Mouse (Mus musculus): ENCODE results near the gene Cdv3. TPM values are rescaled to one million over a fixed set of nuclear protein-coding genes. Genes with fewer than 3 reads are reported as not detected.
A peak's percentile ranks its signal among the peaks of the same experiment; 100 is the strongest.

Cdv3 gene
- polyA plus RNA-seq, 1 experiment, result 348 TPM

- Histone ChIP-seq H3K4me3 (ENCODE audit: low read depth, low read length) (no peak overlapping the region), H3K9me3 (replicated peaks; ENCODE audit: control insufficient read depth, insufficient read depth, low read length, poor library complexity, severe bottlenecking) (no peaks in the 10 kb centered on the region), H3K9ac (ENCODE audit: low read depth, poor library complexity, severe bottlenecking) (no peak overlapping the region), H3K27ac (ENCODE audit: insufficient read depth, low read length) (no peak overlapping the region), H3K36me3 (ENCODE audit: control insufficient read depth, insufficient read depth, low read length, poor library complexity, severe bottlenecking) (peaks cover 87% of the 10 kb centered on the region), H3K27me3 (ENCODE audit: control insufficient read depth, insufficient read depth, low read length, poor library complexity, severe bottlenecking) (no peaks in the 10 kb centered on the region), H3K4me1 (ENCODE audit: control insufficient read depth, insufficient read depth, low read length) (no peaks in the 10 kb centered on the region)
- no peak for TF ChIP-seq POLR2A (IDR thresholded peaks at IDR 0.05; ENCODE audit: insufficient read depth, low read length)
- TF ChIP-seq EP300 (IDR thresholded peaks at IDR 0.05; ENCODE audit: insufficient read depth, low read depth, low read length), result no peak
- no peak for TF ChIP-seq CTCF (IDR thresholded peaks at IDR 0.05; ENCODE audit: low read depth, low read length)
Observed at GRCm38 (mm10) chr9:103324678-103325077, 41.0 kb downstream of the Cdv3 start.

GRCm38 (mm10) chr9:103309832-103310231 is 55.8 kb downstream of the Cdv3 start:
- Histone ChIP-seq H3K4me1 (ENCODE audit: control insufficient read depth, insufficient read depth, low read length) (peaks cover 2% of the 10 kb centered on the region), H3K27ac (ENCODE audit: insufficient read depth, low read length) (no peak overlapping the region), H3K27me3 (ENCODE audit: control insufficient read depth, insufficient read depth, low read length, poor library complexity, severe bottlenecking) (no peaks in the 10 kb centered on the region), H3K36me3 (ENCODE audit: control insufficient read depth, insufficient read depth, low read length, poor library complexity, severe bottlenecking) (peaks cover 71% of the 10 kb centered on the region), H3K4me3 (ENCODE audit: low read depth, low read length) (no peak overlapping the region), H3K9me3 (replicated peaks; ENCODE audit: control insufficient read depth, insufficient read depth, low read length, poor library complexity, severe bottlenecking) (no peaks in the 10 kb centered on the region), H3K9ac (ENCODE audit: low read depth, poor library complexity, severe bottlenecking) (no peak overlapping the region)
- TF ChIP-seq POLR2A (IDR thresholded peaks at IDR 0.05; ENCODE audit: insufficient read depth, low read length) (no peak), EP300 (IDR thresholded peaks at IDR 0.05; ENCODE audit: insufficient read depth, low read depth, low read length) (no peak)

GRCm38 (mm10) chr9:103305332-103306041 is 60.2 kb downstream of the Cdv3 start:
- H3K9me3 ChIP-seq (replicated peaks; ENCODE audit: control insufficient read depth, insufficient read depth, low read length, poor library complexity, severe bottlenecking), result no peaks in the 10 kb centered on the region
- H3K27ac ChIP-seq (ENCODE audit: insufficient read depth, low read length), result peak overlapping the region; percentile 58
- H3K9ac ChIP-seq (ENCODE audit: low read depth, poor library complexity, severe bottlenecking), result peak overlapping the region; percentile 93
- peak overlapping the region; percentile 97 for H3K4me3 ChIP-seq (ENCODE audit: low read depth, low read length)
- H3K4me1 ChIP-seq (ENCODE audit: control insufficient read depth, insufficient read depth, low read length), result peaks cover 2% of the 10 kb centered on the region
- no peak for TF ChIP-seq POLR2A (IDR thresholded peaks at IDR 0.05; ENCODE audit: insufficient read depth, low read length)
- TF ChIP-seq CTCF (IDR thresholded peaks at IDR 0.05; ENCODE audit: low read depth, low read length), result no peak
- no peak for TF ChIP-seq EP300 (IDR thresholded peaks at IDR 0.05; ENCODE audit: insufficient read depth, low read depth, low read length)
- peaks cover 39% of the 10 kb centered on the region for H3K36me3 ChIP-seq (ENCODE audit: control insufficient read depth, insufficient read depth, low read length, poor library complexity, severe bottlenecking)
- no peaks in the 10 kb centered on the region for H3K27me3 ChIP-seq (ENCODE audit: control insufficient read depth, insufficient read depth, low read length, poor library complexity, severe bottlenecking)

- Histone ChIP-seq H3K4me3 (ENCODE audit: low read depth, low read length) (peak within 1 kb of the TSS; percentile 98), H3K4me1 (ENCODE audit: control insufficient read depth, insufficient read depth, low read length) (peaks cover 2% of the 10 kb centered on the region), H3K9ac (ENCODE audit: low read depth, poor library complexity, severe bottlenecking) (peak within 1 kb of the TSS; percentile 93), H3K27ac (ENCODE audit: insufficient read depth, low read length) (peak within 1 kb of the TSS; percentile 58), H3K27me3 (ENCODE audit: control insufficient read depth, insufficient read depth, low read length, poor library complexity, severe bottlenecking) (no peaks in the 10 kb centered on the region), H3K36me3 (ENCODE audit: control insufficient read depth, insufficient read depth, low read length, poor library complexity, severe bottlenecking) (peaks cover 35% of the 10 kb centered on the region), H3K9me3 (replicated peaks; ENCODE audit: control insufficient read depth, insufficient read depth, low read length, poor library complexity, severe bottlenecking) (no peaks in the 10 kb centered on the region)
- TF ChIP-seq EP300 (IDR thresholded peaks at IDR 0.05; ENCODE audit: insufficient read depth, low read depth, low read length) (no peak), POLR2A (IDR thresholded peaks at IDR 0.05; ENCODE audit: insufficient read depth, low read length) (peak; percentile 97)
Observed at GRCm38 (mm10) chr9:103304927-103305326, 60.7 kb downstream of the Cdv3 start, which contains the start of the genes 1300017J02Rik and Topbp1. Gene 1300017J02Rik, minus strand, starts transcription at chr9:103305082. Gene Topbp1, plus strand, starts transcription at chr9:103305215.

Other genes starting within 250 kb of the Cdv3 start
- gene Srprb, start 163.7 kb downstream of the Cdv3 start, polyA plus RNA-seq (2011; ENCODE audit: insufficient read depth, insufficient read length, low read depth, missing spikeins), result 26.4 and 26.8 TPM in 2 replicates
- gene Gm20425, start 135.5 kb downstream of the Cdv3 start, polyA plus RNA-seq (2011; ENCODE audit: insufficient read depth, insufficient read length, low read depth, missing spikeins), result 0.73 and 1.3 TPM in 2 replicates
- gene Trf, start 135.4 kb downstream of the Cdv3 start, polyA plus RNA-seq (2011; ENCODE audit: insufficient read depth, insufficient read length, low read depth, missing spikeins), result 2.1 and 2.2 TPM in 2 replicates
- gene 1300017J02Rik, start 60.8 kb downstream of the Cdv3 start, polyA plus RNA-seq (2011; ENCODE audit: insufficient read depth, insufficient read length, low read depth, missing spikeins), result 2.6 and 4.4 TPM in 2 replicates
- gene Topbp1, start 60.6 kb downstream of the Cdv3 start, polyA plus RNA-seq (2011; ENCODE audit: insufficient read depth, insufficient read length, low read depth, missing spikeins), result 163 and 200 TPM in 2 replicates
- gene Bfsp2, start 114.6 kb upstream of the Cdv3 start, polyA plus RNA-seq (2011; ENCODE audit: insufficient read depth, insufficient read length, low read depth, missing spikeins), result not detected in 2 replicates

Data from ES-Bruce4 (cell line).